Mouse (Mus musculus): ENCODE results near the gene Ccdc13.

Gene Ccdc13

GRCm38 (mm10) chr9:121759091-121760081 lies 79.9 kb downstream of the Ccdc13 start, which contains the start of gene Zfp651:
Gene Zfp651, plus strand, starts transcription at chr9:121759330.
- peak; percentile 72 for DNase-seq

GRCm38 (mm10) chr9:121757835-121758814 lies 81.1 kb downstream of the Ccdc13 start:
- DNase-seq, result peak; percentile 51

- DNase-seq, result no peak
Measured at GRCm38 (mm10) chr9:121757432-121757831, 81.8 kb downstream of the Ccdc13 start.

DNA sequence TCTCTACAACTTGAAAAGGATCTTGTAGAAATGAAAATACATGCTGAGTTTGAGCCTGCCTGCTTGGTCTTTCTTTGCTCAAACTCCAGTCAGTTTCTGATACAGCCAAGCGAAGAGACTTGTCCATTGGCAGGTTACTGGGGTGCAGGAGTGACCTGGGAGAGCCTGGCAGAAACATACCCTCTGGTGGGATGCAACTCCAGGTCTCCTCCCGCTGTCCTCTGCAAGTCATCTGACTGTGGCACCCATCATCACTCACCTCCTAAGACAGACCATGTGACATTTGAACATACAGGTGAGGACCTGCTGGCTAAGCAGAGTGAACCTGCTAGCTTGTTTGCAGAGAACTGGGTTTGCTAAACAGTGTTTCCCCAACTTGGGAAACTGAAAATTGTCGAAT lies 82.5 kb downstream of the Ccdc13 start:
- no peak for DNase-seq

DNA sequence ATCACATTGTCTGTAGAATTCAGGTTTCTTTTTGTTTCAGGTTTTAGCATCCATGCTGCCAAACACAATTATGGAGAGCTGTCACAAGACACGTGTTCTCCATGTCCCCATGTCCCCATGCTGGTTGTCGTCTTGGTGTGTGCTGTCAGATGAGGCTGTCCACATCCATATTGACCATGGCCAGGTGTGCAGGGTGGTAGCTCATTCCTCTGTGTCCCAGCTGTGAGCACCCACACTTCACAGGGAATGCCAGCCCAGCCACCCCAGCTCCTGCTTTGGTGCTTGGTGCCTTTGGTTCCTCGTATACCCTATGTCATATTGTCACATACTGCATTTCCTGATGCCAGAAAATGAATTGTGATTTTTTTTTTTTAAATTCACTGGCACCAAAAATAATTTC lies 84.6 kb downstream of the Ccdc13 start:
- DNase-seq, result no peak

GRCm38 (mm10) chr9:121752774-121753173 lies 86.5 kb downstream of the Ccdc13 start:
- DNase-seq, result no peak
